Mouse (Mus musculus) neural tube, embryonic 10.5 days (tissue): Measurements from ENCODE around the gene Eif2b1.
"Not testable (repeated sequence)": the region's sequence is repeated elsewhere in the genome, so short reads cannot be mapped to it uniquely, and the experiment has no call there.

Source experiments
- DNase-seq: peaks from one replicate; pipeline ENCODE4 v3.0.0-alpha.2; 2017; ENCODE audit warnings: low spot score; ENCODE audit errors: extremely low spot score

Eif2b1 gene

DNA sequence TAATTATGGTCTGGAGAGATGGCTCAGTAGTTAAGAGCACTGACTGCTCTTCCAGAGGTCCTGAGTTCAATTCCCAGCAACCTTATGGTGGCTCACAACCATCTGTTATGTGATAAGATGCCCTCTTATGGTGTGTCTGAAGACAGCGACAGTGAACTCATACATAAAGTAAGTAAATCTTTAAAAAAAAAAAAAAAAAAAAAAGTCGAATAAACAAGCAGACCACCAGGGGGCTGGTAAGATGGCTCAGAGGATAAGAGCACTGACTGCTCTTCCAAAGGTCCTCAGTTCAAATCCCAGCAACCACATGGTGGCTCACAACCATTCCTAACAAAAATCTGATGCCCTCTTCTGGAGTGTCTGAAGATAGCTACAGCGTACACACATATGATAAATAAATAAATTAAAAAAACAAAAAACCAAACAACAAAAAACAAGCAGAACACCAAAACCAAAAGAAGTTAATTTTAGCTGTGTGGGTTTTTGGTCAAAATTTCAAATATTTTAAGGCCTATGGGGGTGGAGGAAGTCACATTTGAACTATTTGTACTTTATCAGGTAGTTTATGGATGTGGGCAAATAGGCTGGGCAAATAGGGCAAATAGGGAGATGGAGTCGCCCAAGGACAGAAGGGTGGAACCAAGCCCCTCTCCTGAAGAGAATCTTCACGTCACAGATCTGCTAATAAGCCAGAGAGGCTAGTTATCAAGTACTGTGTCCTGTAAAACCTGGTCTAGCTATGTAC, 27.4 kb downstream of the Eif2b1 start:
- DNase-seq = not testable (repeated sequence)

DNA sequence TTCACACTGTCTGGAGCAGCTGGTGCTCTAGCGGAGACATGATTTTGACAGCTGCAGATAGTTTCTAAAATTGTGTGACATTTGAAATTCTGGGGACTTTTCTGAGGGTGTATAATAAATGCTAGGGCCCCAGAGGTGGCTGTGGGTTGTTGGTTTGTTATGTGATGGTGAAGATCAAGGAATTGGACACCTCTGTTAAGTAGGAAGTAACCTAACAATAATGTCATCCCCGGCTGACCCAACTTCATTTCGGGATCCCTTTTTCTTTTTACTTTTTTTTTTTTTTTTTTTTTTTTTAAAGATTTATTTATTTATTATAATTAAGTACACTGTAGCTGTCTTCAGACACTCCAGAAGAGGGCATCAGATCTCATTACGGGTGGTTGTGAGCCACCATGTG, 28.2 kb downstream of the Eif2b1 start:
- DNase-seq = not testable (repeated sequence)

DNA sequence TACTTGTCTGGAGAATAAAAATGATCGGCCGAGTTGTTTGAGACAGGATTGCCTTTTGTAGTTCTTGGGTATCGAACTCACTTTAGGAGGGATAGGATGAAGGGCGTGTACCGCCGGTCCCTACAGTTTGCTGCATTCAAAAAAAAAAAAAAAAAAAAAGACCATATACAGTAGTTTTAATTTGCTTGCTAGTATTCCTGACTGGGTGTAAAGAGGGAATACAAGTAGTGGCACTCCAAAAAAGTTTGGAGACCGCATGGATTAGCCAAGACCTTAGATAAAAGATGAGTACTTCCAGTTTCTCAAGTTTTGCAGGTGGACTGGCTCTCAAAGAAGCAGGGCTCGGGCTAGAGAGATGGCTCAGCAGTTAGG, 37.3 kb downstream of the Eif2b1 start:
- DNase-seq = no peak

DNA sequence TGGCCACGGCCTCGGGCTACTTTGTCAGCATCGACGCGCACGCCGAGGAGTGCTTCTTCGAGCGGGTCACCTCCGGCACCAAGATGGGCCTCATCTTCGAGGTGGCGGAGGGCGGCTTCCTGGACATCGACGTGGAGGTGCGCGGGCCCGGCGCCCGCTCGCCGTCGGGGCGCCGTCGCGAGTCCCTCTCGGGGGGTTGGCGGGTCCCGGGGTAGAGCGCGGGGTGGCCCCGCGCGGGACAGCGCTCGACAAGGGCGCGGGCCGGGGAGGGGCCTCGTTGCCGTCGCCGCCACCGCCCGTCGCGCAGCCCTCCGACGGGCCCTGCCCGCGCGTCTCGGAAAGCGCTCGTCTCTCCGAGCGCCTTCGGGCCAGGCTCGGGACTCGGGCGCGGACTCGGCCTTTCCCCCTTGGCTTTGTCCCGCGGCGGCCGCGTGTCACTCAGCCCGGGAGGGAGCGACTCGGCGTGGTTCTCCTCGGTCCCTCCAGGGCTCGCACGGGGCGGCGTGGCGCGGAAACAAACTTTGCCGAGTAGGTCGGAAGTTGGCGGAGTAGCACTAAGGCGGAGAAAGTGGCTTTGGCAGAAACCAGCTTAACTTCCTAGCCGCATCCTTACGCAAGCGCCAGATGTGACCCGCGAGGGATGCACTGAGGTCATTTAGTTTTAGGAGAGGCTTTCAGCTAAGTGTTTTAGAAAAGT, 37.9 kb downstream of the Eif2b1 start:
- peak; percentile 58 for DNase-seq

DNA sequence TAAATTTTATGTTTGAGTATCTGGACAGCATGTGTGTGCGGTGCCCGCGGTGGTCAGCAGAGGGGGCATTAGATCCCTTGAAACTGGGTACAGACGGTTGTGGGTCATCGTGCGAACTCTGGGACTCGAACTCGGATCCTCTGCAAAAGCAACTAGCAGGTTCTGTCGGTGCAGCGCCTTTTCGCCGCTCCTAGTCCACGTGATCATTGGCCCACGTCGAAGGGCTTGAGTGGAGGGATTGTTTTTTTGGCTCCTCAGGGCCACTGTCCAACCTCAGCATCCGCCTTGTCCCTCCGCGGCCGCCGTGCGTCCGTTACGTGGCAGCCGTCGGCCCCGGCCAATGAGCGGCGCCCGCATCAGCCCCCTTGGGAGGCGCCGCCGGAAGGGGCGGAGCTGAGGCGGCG, 38.5 kb downstream of the Eif2b1 start, which contains the start of gene Tmed2:
Gene Tmed2, plus strand, starts transcription at position 313 of the 404 bp plus-strand sequence.
- DNase-seq = peak; percentile 92

DNA sequence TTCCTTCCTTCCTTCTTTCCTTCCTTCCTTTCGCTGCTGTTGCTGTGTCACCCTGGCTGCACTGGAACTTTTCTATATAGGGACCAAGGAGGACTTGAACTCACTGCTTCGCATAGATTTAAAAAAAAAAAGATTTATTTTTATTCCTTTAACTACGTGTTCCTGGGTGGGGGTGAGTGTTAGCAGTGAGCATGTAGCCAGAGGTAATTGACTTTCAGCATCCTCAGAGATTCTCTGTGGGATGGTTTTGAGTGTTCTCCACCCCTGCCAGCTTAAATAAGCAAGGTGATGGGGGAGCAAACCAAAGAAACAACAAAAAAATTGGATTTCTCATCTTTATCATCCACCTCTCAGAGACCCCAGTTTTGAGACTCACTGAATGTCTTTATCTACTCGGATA, 39.0 kb downstream of the Eif2b1 start:
- no peak for DNase-seq

DNA sequence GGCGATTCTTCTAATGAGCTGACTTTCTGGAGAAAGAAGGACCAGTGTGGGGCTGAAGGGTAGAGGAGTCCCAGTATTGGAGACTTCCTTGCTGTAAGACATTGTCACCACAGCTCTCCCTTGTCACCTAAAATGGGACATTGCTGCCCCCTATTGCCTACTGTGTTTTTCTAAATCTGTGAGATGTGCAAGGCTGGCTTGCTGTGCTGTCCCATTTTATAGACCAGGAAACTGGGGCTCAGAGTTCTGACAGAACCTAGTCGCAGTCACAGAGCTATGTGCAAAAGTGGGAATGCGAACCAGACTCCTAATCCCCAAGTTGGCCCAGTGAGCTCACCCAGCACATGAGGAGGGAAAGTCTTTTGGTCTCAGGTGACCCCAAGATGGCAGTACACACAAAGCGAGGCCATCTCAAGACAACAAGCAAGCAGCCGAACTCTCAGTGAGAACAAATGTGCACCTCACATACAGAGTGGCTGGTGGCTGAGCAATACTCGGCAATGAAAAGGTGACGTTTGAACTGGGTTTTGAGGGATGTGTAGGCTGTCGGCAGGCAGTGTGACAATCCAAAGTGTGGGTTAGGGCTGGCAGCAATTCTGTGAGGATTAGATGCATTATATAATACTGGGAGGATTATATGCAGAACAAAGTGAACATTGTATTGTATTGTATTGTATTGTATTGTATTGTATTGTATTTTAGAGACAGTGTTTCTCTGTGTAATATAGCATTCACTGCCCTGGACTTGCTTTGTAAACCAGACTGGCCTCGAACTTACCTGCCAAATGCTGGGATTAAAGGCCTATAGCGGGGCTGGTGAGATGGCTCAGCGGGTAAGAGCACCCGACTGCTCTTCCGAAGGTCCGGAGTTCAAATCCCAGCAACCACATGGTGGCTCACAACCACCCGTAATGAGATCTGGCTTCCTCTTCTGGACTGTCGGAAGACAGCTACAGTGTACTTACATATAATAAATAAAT, 39.8 kb downstream of the Eif2b1 start:
- no peak for DNase-seq

DNA sequence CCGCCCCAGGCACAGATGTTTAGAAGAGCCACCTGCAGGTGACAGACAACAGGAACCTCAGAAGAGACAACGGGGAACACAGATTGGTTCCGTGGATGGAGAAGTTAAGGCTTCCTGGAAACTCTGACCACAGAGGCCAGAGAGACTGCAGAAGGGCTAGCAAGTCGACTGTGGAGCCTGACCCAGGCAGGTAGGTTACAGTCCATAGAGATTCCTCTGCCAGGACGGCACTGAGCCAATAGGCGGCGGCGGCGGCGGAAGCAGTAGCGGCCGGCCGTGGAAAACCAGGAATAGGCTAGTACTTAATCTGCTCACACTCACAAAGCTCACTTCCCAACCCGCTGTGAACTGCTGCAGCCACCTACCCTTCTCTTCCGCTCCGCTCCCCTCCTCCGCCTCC, 42.2 kb downstream of the Eif2b1 start:
- DNase-seq = no peak

DNA sequence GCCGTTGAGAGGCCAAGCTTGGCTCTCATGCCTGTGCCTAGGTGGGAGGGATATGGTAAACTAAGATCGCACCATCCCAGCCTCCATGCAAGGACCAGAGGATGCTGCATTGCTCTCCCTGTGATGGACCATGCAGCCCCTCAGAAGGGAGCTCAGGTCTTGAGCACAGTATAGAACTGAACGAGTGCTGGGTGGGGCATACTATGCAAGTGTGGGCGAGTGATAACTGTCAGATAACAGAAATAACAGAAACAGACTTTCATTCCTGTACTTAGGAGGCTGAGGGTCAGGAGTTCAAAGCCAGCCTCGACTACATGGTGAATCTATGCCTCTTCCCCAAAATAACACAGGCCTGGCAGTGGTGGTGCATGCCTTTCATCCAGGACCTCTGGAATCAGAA, 43.9 kb downstream of the Eif2b1 start:
- DNase-seq = no peak

DNA sequence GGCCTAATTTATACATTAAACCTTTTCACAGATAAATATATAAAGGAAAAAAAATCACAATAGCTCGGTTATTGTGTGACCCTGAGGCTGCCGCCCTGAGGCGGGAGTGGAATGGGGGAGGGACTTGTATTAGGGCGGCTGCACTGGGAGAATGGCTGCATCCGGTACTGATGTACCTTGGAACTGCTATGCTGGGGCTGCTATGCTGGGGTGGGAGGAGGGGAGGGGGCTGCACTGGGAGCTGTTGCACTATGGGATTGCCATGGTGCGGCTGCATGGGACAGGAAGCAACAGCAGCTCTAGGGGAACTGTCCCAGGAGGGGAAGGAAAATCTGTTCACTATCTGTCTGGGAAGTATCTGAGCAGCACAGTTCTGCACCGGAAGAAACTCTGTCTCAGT, 46.5 kb downstream of the Eif2b1 start:
- no peak for DNase-seq

DNA sequence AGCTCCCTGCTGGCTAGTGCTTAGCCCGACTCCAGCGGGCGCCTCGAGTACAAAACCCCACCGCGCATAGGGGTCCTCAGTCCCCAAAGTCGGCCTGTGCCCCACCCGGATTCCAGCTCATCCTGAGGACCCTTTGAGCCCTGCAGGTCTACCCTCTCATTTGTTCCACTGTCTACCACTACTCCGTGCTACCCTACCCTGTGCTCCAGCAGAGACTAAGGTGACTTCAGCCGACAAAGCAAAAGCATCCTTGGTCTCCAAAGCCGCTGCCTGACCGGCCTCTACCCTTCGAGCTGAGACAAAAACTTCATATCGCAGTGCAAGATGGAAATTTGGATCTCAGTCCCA, 47.4 kb downstream of the Eif2b1 start:
- no peak for DNase-seq

DNA sequence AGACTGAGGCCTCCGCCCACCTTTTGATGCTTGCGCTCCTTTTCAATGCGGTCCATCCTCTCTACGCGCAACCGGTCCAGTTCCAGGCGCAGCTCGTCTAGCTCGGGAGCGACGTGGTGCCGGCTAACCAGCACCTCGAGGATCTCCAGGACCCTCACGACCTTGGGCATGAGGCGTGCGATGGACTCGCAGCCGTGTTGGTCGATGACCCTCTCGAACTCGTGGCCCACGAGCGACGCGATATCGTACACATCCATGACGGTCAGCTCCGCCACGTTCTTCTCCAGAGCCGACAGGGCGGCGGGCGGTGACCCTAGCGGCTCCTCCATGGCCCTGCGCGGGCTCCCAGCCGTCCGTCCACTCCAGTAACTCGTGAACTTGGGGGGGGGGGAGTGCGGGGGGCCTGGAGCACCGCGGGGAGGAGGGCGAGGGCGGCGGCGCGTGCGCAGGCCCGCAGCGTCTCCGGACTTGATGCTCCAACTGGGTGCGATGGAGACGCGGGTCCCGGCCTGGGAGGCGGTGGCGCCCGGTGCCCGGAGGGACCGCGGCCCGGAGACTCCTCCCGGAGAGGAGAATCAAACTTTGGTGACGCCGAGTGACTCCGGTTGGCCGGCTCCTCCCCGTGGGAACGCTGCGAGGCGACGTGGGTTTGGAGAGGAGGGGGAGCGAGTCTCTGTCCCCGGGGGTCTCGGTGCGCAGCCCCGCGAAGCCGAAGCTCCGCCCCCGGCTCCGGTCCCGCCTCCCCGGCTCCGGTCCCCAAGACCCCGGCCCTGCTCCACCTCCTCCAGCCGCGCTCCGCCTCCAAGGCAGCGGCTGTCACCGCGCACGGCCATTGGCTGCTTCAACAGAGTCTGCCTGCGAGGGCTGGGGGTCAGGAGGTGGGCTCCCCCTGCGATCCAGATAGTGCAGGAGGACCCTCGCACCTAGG, 48.0 kb downstream of the Eif2b1 start, which contains the start of gene Rilpl1:
Gene Rilpl1, minus strand, starts transcription at position 737 of the 928 bp plus-strand sequence.
- DNase-seq = peak; percentile 88

DNA sequence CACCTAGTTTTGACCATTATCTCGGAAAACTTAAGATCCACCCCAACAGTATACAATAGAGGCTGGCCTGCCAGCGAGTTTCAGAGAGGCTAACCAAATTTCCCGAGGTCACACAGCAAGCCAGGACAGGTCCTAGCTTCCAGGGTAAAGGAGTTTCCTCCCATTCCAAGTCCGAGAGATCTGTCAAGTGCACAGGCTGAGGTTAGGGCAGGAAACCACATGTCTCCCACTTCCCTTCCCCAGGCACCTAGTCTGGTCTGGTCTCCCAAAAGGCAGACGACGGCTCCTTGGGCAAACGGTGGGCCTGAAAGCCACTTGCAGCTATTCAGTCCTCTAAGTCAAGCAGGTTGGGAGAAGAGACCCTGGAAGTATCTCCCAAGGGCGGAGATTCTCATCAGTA, 49.2 kb downstream of the Eif2b1 start:
- DNase-seq = no peak

DNA sequence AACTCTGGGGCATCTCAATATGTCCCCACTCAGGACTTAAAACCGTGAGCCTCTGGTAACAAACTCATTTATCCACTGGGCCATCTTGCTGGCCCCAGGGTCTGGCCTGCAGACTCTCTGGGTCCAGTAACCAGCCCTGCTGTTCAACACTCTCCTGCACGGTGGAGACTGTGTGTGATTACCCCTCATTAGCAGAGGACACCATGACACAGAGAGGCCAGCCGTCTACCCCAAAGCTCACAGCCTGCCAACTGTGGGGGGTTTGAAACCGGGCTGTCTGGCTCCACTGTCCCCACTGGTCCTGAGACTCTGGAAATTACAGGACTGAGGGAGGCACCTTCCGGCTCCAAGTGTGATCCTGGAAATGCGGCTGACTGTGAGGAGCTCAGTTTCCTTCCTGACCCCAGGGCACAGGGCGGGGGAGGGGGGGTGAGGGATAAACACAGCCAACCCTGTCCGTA, 49.7 kb downstream of the Eif2b1 start:
- DNase-seq = no peak

DNA sequence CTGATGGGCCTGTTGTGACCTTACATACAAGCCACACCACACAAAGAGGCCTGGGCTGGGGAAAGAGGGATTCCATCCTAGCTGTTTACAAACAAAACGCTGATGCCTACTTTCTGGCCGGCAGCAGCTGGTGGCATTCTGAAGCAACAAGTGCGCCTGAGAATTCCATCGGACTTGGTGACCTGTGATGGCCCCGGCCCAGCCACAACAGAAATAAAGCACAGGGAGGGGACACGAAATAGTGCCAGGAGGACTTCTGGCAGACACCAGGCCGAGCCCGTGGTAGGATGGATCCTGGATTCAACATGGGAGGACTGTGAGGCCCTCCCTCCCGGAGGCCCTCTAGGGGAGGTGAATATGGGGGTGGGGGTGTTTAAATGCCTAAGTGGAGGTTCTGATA, 50.1 kb downstream of the Eif2b1 start:
- DNase-seq = no peak

DNA sequence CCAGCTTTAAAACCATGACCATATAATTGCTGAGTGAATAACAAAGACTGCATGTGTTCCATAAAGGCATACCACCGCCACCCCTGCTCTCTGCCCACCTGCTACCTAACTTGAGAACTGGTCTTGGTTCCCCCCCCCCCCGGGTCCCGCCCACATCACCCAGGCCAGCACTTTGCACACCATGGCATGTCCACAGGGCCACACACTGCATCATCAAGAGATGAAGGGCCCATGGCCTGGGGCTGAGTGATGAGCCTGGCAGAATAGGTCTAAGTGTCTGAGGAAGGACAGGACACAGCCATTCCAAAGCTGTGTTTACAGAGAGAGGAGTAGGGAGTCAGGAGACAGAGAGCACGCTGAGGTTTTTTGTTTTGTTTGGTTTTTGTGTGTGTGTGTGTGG, 50.6 kb downstream of the Eif2b1 start:
- DNase-seq = no peak

DNA sequence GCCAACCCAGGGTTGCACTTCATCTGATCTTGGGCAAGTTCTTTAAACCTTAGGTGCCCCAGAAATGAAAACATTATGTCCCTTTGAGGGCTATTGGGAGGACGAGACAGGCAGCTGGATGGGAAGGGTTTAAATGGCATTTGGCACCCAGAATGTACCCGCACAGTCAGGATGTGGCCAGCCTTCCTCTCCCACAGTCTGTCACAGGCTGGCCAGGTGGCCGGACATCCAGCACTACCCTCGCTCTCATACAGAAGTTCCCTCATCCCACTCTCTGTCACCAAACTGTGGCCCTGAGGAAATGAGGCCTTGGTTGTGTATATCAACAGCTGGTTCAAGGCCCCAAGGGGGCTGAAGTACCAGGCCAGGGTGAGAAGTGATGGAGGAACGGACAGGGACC, 54.0 kb downstream of the Eif2b1 start:
- no peak for DNase-seq

DNA sequence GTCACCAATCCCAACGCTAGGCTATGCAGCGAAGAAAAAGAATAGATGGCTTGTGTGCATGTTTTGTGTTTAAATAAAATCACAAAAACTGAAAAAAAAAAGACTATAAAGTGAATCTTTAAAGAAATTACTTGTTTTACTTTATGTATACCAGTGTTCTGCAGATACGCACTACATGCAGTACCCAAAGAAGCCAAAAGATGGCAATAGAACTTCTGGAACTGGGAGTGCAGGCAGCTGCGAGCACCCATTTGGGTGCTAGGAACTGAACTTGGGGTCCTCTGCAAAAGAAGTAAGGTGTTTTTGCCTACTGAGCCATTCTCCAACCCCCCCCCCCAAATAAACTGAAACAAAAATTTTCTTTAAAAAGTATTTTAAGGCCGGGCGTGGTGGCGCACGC, 55.9 kb downstream of the Eif2b1 start:
- no peak for DNase-seq

DNA sequence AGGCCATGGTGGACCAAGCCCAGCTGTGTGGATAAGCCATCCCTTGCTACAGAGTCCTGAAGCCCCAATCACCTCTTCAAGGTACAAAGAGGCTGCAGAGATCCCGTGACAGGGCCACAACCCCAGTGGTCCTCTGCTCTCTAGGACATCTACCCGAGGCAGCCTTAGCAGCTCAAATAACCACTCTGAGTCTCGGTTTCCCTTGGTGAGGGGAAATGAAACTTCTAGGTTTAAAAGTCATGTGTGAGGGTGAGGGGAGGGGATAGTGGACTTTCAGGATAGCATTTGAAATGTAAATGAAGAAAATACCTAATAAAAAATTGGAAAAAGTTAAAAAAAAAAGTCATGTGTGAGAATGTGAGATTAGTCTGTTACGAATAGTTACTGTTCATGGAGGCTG, 57.3 kb downstream of the Eif2b1 start:
- no peak for DNase-seq
